Mouse (Mus musculus): ENCODE measurements around the gene Mfsd4b2. TPM values are rescaled to one million over a fixed set of nuclear protein-coding genes. Genes with fewer than 3 reads are reported as not detected.

Mfsd4b2 gene
- polyA plus RNA-seq, 1 experiment = not detected

DNA sequence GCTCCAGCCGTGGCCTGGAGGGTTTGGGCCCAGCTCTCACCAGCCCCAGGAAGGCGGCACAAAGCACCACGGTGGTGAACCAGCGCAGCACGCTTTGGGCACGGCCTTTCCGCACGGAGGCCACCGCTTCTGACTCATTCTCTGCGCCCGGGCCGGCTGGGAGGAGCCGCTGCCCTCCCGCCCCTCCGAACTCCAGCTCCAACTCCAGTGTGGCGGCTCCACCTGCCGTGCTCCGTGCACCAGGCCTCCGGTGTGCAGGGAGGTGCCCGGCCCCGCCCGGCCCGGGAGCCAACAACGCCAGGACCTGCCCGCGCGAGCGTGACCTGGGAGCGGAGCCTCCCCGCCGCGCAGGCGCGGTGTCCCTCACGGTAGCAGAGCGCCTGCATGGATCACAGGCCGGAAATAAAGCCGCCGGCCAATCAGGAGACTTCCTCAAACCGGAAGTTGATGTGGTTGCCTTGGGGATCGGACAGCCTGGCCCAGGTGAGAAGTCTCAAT, 27.8 kb downstream of the Mfsd4b2 start, which contains the start of gene Mfsd4b4:
Gene Mfsd4b4, minus strand, starts transcription at position 365 of the 498 bp plus-strand sequence.
- TF ChIP-seq CTCF (IDR thresholded peaks at IDR 0.05; ENCODE audit: insufficient read depth, low read depth, low read length) (no peak), POLR2A (IDR thresholded peaks at IDR 0.05; ENCODE audit: insufficient read depth, low read depth, low read length) (peak; percentile 94)
- WGBS = under 1% methylated on average over 41 of the region's 41 CpGs

DNA sequence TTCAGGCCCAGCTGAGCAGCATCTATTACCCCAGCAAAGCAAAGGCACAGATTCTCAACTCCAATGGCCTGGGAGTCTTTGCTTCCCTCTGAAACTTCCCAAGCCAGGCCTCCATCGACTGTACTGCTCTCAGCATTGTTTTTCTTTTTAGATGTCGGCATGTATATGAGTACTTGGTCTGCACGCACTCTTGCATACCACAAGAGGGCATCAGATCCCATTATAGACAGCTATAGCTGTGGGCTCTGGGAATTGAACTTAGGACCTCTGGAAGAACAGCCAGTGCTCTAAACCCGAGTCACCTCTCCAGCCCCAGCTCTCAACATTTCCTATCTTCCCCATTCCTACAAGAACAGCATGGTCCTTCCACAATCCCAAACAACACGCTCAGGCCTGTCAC, 30.2 kb downstream of the Mfsd4b2 start:
- H3K4me3 ChIP-seq (ENCODE audit: insufficient read depth, low read depth, low read length) = no peak overlapping the region
- 86% methylated on average over 5 of the region's 5 CpGs for WGBS
- peaks cover 2% of the 10 kb centered on the region; the same call in 1 of the 2 replicates for H3K4me1 ChIP-seq (ENCODE audit: control insufficient read depth, insufficient read depth, low read length)
- no peak for TF ChIP-seq CTCF (IDR thresholded peaks at IDR 0.05; ENCODE audit: insufficient read depth, low read depth, low read length)
- TF ChIP-seq POLR2A (IDR thresholded peaks at IDR 0.05; ENCODE audit: insufficient read depth, low read depth, low read length) = no peak
- no peak overlapping the region for H3K27ac ChIP-seq (ENCODE audit: insufficient read depth, low read depth, low read length)

More for the DNA sequence above, 27.8 kb downstream of the Mfsd4b2 start, which contains the start of gene Mfsd4b4:
- Histone ChIP-seq H3K4me1 (ENCODE audit: control insufficient read depth, insufficient read depth, low read length) (peaks cover 2% of the 10 kb centered on the region; the same call in 1 of the 2 replicates), H3K4me3 (ENCODE audit: insufficient read depth, low read depth, low read length) (peak within 1 kb of the TSS; percentile 96), H3K27ac (ENCODE audit: insufficient read depth, low read depth, low read length) (peak within 1 kb of the TSS; percentile 77)

DNA sequence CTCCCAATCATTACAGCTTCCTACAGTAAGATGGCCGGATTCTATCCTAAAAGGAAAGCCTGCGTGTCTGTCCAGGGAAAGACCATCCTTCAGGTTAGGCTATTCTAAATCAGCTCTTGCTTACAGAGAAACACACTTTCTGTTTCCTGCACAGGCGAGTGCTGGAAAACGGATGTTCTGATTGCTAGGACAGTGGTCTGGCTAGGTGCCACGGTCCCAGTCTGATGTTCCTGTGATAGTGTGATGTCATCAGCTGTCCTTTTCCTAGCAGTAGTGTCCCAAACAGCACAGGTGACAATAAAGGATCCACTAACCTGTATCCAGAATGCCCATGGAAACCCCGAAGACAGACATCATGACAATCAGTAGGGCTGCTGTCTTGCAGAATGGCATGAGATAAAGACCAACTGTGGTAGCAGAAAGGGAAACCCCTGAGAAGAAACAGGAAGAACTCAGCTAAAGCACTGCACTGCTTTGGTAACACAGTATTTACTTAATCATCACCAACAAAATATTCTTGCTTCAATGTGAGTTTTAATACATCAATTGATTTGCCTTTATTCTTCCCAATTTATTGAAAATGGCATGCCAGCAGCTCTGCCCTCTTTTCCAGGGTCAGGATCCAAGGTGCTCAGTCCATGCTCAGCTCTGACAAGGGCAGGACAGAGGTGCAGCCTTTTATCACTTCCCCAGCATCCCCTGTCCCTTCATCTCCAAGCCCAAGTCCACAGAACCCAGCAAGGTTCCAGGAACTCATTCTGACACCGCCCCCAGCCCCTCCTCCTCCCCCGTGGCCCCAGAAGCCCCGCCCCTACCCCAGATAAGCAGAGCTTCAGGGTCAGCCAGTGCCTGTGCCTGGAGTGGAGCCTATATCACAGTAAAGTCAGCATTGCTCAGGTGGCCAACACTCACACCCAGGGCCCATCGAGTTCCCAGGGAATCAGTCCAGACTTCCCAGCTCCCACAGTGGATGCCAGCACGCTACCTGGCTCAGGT, 32.7 kb downstream of the Mfsd4b2 start:
- peaks cover 2% of the 10 kb centered on the region; the same call in 1 of the 2 replicates for H3K4me1 ChIP-seq (ENCODE audit: control insufficient read depth, insufficient read depth, low read length)
- H3K4me3 ChIP-seq (ENCODE audit: insufficient read depth, low read depth, low read length) = no peak overlapping the region
- no peak overlapping the region for H3K27ac ChIP-seq (ENCODE audit: insufficient read depth, low read depth, low read length)
- TF ChIP-seq CTCF (IDR thresholded peaks at IDR 0.05; ENCODE audit: insufficient read depth, low read depth, low read length) (no peak), POLR2A (IDR thresholded peaks at IDR 0.05; ENCODE audit: insufficient read depth, low read depth, low read length) (no peak)
- 73% methylated on average over 11 of the region's 11 CpGs for WGBS

DNA sequence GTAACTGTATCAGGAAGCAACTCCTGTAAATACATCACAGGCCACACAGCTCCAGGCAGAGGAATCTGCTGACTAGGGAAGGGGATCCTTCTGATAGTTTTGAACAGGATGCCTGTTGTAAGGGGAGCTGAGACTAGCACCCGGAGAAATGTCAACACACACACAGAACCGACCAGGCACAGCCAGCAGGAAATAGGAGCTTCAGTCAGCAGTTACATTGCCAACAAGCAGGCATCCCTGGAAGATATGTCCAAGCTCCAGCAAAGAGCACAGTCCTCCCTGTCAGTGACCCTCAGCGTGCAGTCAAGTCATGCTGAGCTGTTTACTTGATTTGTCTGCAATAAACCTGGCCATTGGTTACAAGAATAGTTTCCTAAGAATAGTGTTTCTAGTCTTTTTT, 38.1 kb downstream of the Mfsd4b2 start:
- Histone ChIP-seq H3K4me1 (ENCODE audit: control insufficient read depth, insufficient read depth, low read length) (no peaks in the 10 kb centered on the region), H3K4me3 (ENCODE audit: insufficient read depth, low read depth, low read length) (no peak overlapping the region), H3K27ac (ENCODE audit: insufficient read depth, low read depth, low read length) (no peak overlapping the region)
- TF ChIP-seq CTCF (IDR thresholded peaks at IDR 0.05; ENCODE audit: insufficient read depth, low read depth, low read length) = no peak
- TF ChIP-seq POLR2A (IDR thresholded peaks at IDR 0.05; ENCODE audit: insufficient read depth, low read depth, low read length) = no peak
- 70% methylated on average over 3 of the region's 3 CpGs for WGBS

Other genes starting within 250 kb of the Mfsd4b2 start
- gene Rev3l, start 194.8 kb downstream of the Mfsd4b2 start, polyA plus RNA-seq (2012; ENCODE audit: insufficient read depth, insufficient read length, low replicate concordance, missing spikeins) = 60.1 and 84.7 TPM in 2 replicates
- not detected in 2 replicates for gene Mfsd4b4, start 27.7 kb downstream of the Mfsd4b2 start, polyA plus RNA-seq (2012; ENCODE audit: insufficient read depth, insufficient read length, low replicate concordance, missing spikeins)
- gene Mfsd4b3, start 33.2 kb upstream of the Mfsd4b2 start, polyA plus RNA-seq (2012; ENCODE audit: insufficient read depth, insufficient read length, low replicate concordance, missing spikeins) = not detected in 2 replicates
- not detected in 2 replicates for gene Mfsd4b5, start 59.7 kb upstream of the Mfsd4b2 start, polyA plus RNA-seq (2012; ENCODE audit: insufficient read depth, insufficient read length, low replicate concordance, missing spikeins)
- gene Mfsd4b1, start 98.3 kb upstream of the Mfsd4b2 start, polyA plus RNA-seq (2012; ENCODE audit: insufficient read depth, insufficient read length, low replicate concordance, missing spikeins) = not detected in 2 replicates
- gene Slc16a10, start 215.3 kb upstream of the Mfsd4b2 start, polyA plus RNA-seq (2012; ENCODE audit: insufficient read depth, insufficient read length, low replicate concordance, missing spikeins) = not detected in 2 replicates